22 mouse cellular contexts compared by ENCODE assay signal in genomic region chr5:127396889-127397288, GRCm38 (mm10).
"Had no signal": no experiment of that assay in that cellular context is flagged by ENCODE, and none has a peak within 500 bp of the region (broad histone marks: within the 10 kb centered on the region; RNA-seq: fewer than 3 reads in every experiment).

No protein-coding gene starts in this region.

- H3K9me3 ChIP-seq: limb, embryonic 12.5 days; limb, embryonic 15.5 days; midbrain, embryonic 10.5 days; stomach, embryonic 15.5 days had no signal

- DNase-seq: kidney, adult 2 months; kidney, postnatal 25 days; layer of hippocampus, adult 9-11 months; liver, postnatal 0 days; retina, postnatal 1 day; right cerebral cortex, postnatal 25 days; spleen, adult 18-20 months; thymus, postnatal 25 days had no signal

- H3K4me2 ChIP-seq: limb, embryonic 12.5 days; limb, embryonic 15.5 days; liver, embryonic 11.5 days; midbrain, embryonic 13.5 days; neural tube, embryonic 13.5 days; stomach, embryonic 15.5 days had no signal

- H3K27me3 ChIP-seq: limb, embryonic 12.5 days; limb, embryonic 15.5 days; megakaryocyte, embryonic 14.5 days; midbrain, embryonic 13.5 days; neural tube, embryonic 13.5 days; stomach, embryonic 15.5 days had no signal

- H3K36me3 ChIP-seq: limb, embryonic 12.5 days; limb, embryonic 15.5 days; midbrain, embryonic 13.5 days; neural tube, embryonic 13.5 days; stomach, embryonic 15.5 days had no signal

- H3K4me3 ChIP-seq: layer of hippocampus, adult 2 months; limb, embryonic 12.5 days; limb, embryonic 15.5 days; megakaryocyte, embryonic 14.5 days; midbrain, embryonic 10.5 days; midbrain, embryonic 13.5 days; myocyte; neural tube, embryonic 13.5 days; stomach, embryonic 15.5 days had no signal

- H3K9ac ChIP-seq: limb, embryonic 12.5 days; limb, embryonic 15.5 days; liver, embryonic 14.5 days; liver, postnatal 0 days; midbrain, embryonic 13.5 days; neural tube, embryonic 13.5 days; stomach, embryonic 15.5 days had no signal

- H3K4me1 ChIP-seq: limb, embryonic 15.5 days; megakaryocyte, embryonic 14.5 days; stomach, embryonic 15.5 days had no signal

- ATAC-seq: liver, postnatal 0 days; lung, postnatal 0 days; midbrain, embryonic 13.5 days; midbrain, embryonic 16.5 days had no signal

- H3K27ac ChIP-seq: kidney, postnatal 0 days; layer of hippocampus, adult 2 months; limb, embryonic 12.5 days; limb, embryonic 15.5 days; liver, embryonic 14.5 days; midbrain, embryonic 13.5 days; neural tube, embryonic 13.5 days; stomach, embryonic 15.5 days had no signal
